Mouse (Mus musculus) embryonic fibroblast, embryonic 13.5 days (primary cell): Measurements from ENCODE around the gene Disp3.

ENCODE experiments used
- CTCF ChIP-seq: IDR thresholded peaks from 2 replicates; pipeline ENCODE4 v1.5.1; 2011; ENCODE audit warnings: mild to moderate bottlenecking, control low read depth, low read length, moderate library complexity, borderline replicate concordance; ENCODE audit not compliant: insufficient read depth
- POLR2A ChIP-seq: IDR thresholded peaks from 2 replicates; pipeline ENCODE4 v1.6.1; 2011; ENCODE audit warnings: low read depth, mild to moderate bottlenecking, control low read depth, low read length, moderate library complexity

DNA sequence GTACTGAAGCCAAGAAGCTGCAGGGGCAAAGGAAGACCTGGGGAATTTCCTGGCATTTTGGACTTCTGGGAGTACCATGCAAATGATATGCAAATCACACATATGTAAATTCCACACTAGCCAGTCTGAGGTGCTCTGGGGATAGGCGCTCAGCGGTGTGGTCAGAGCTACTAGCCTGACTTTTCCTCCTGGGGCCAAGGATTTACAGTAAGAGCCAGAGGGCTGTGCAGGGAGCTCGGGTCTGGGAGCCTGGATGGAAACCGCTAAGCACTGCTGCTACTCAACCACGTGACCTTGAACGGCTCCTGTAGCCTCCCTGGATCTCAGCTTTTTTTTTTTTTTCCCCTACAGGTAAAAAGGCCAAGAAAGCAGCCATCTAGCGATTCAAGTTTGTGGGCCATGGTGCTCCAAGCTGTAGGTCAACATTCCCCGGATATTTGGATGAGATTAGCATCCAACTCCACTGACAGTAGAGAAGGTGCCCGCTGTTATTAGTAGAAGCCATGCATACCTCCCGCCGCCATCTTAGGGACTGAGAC is 95.0 kb downstream of the Disp3 start:
- no peak for TF ChIP-seq CTCF
- TF ChIP-seq POLR2A = no peak
